Mouse (Mus musculus) heart, adult 18-20 months (tissue): Measurements from ENCODE around the gene Ctsl. TPM values are rescaled to one million over a fixed set of nuclear protein-coding genes. Genes with fewer than 3 reads are reported as not detected.

Source experiments
- DNase-seq, 2 experiments: peaks; one replicate each; pipeline ENCODE4 v3.0.0; 2021 to 2022; ENCODE audit warnings: mixed read lengths in 1 of 2
- total RNA-seq, 2 experiments: library from RNA; stranded (reverse); gene quantifications; 2 replicates each; pipeline ENCODE4 v1.2.3; 2021

The Ctsl gene
- total RNA-seq, 2 experiments from 2014 or later: 218 to 254 TPM

DNA sequence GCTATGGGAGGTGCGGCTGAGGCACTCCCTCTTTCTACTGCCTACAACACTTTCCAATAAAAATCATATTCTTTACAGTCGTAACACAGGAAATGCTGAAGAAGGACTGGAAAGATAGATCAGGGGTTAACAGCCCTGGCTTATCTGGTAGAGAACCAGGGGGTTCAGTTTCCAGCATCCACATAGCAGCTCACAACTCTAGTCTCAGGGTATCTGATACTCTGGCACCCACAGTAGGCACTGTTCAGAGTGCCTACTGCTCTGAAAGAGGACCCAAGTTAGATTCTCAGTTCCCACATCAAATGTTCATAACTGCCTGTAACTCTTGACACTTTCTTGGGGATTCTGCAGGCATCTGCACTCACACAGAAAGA is 57.8 kb downstream of the Ctsl start:
- no peak for DNase-seq

- peak; percentile 93 to 94 for DNase-seq
Observed at GRCm38 (mm10) chr13:64312024-64312915, 58.4 kb downstream of the Ctsl start, which contains the start of gene Aaed1. Aaed1 (minus strand) TSS chr13:64312710.

- DNase-seq: no peak
Observed at GRCm38 (mm10) chr13:64311266-64311665, 59.4 kb downstream of the Ctsl start.

GRCm38 (mm10) chr13:64310585-64310984 is 60.1 kb downstream of the Ctsl start:
- DNase-seq: peak in 1 of 2 experiments; percentile 29

GRCm38 (mm10) chr13:64309842-64310241 is 60.8 kb downstream of the Ctsl start:
- DNase-seq: no peak

Other genes with a start within 250 kb of the Ctsl start
- gene Slc35d2, start 241.5 kb downstream of the Ctsl start, total RNA-seq: 1 to 10 TPM in 1 of 2 experiments, under 1 TPM in 1; 0.89 to 1.5 TPM
- 10 to 100 TPM; 20.8 to 21.2 TPM for gene Zfp367, start 217.7 kb downstream of the Ctsl start, total RNA-seq
- 10 to 100 TPM; 47.8 to 49.4 TPM for gene Habp4, start 209.1 kb downstream of the Ctsl start, total RNA-seq
- 10 to 100 TPM in 1 of 2 experiments, 1 to 10 TPM in 1; 8.6 to 10.9 TPM for gene Cdc14b, start 95.6 kb downstream of the Ctsl start, total RNA-seq
- 10 to 100 TPM; 57.7 to 58.6 TPM for gene Aaed1, start 58.2 kb downstream of the Ctsl start, total RNA-seq
- 1 to 10 TPM; 2.5 to 4.4 TPM for gene Cdk20, start 61.4 kb upstream of the Ctsl start, total RNA-seq
- gene Fam240b, start 126.9 kb upstream of the Ctsl start, total RNA-seq: not detected